Mouse (Mus musculus) cerebellum, adult 11 months (tissue): ENCODE data around the gene Olfr725.

Experiments
- DNase-seq: peaks from one replicate; pipeline ENCODE4 v3.0.0; 2022

The Olfr725 gene

DNA sequence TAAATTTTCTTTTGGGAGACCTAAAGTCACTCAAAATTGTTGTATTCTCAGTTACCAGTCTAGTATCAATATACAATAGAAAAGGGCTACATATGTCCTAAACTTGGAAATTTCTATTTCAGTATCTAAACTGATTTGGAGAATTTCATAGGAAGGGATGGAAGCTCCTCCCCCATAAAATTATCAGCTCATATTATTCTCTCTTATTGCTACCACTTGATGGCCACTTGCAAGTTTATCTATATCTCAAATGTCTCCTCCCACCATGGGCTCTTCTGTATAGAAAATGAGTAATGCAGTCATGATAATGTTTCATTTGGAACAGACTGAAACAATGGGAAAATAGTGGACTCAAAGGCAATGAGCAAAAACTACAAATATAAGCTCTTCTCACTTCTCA lies at the start of gene Olfr725:
Gene Olfr725 (minus strand): TSS at position 101 of the 400 bp plus-strand sequence.
- DNase-seq = no peak

DNA sequence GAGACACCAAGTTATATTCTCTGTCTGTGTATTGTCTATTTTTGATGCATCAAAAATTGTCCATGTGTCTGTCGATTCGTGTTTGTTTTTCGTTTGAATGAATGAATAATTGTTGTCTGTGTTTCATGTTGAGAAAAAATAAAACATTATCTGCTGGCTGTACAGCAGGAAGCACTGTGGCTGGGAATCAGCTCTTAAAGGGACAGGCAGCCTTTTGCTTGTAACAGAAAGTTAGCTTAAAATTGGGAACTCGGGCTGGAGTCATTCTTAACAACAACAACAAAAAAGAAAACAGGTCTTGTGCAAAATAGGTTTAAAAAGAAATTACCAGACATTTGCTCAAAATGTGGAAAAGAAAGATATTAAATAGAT lies 22.5 kb upstream of the Olfr725 start:
- DNase-seq = no peak

DNA sequence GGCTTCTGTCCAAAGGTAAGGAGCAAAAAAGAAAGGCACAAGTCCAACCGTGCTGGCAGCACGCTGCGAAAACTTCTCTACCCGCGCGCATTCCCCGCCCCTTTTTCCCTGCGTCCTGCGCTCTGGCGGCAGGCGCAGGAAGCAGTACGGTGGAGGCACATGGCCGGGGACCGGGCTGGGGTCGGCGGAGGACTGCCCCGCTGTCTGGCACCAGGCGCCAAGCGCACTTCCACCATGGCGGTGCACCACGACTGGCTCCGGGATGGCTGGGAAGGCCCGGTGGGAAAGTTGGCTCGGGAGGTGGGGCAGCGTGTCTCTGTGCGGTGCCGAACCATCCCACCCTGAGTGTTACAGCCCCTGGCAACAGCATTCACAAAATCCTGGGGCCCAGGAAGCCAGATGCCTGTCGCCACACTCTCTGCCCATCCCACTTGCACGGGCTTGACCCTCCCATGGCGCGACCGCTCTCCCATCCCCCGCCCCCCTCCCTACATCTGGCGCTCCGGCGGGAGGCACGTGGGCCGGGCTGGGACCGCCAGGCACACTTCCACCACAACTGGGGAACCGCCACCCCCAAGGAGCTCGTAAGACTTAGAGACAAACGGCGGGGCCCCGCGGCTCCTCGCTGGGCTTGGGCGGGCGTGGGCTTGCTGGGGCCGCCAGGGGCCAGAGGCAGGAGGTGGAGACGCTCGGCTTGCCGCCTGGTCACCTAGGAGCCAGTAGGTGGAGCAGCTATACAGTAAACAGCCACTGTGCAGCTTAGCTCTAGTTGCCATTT lies 22.0 kb upstream of the Olfr725 start:
- peak; percentile 42 for DNase-seq

- DNase-seq = no peak
Measured at GRCm38 (mm10) chr14:50061590-50061954, 21.4 kb upstream of the Olfr725 start.

- no peak for DNase-seq
Measured at GRCm38 (mm10) chr14:50061179-50061578, 21.0 kb upstream of the Olfr725 start.

DNA sequence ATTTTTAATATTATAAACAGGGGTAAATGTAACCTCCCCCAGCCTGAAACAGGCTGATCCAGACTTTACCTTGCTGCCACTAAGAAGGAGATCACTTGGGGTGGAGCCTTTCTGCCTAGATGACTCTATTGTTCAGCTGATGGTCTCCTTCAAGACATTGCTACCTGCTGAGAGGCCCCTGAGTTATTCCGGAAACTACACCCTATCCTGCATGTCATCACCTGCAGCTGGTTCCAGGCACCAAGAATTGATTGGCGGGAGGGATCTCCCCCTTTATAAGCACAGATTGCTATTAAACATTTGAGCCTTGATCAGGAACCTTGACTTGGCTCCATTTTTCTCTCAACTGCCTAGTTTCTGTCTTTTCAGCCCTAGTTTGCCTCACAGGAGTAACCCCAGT lies 8.1 kb downstream of the Olfr725 start:
- DNase-seq = no peak

DNA sequence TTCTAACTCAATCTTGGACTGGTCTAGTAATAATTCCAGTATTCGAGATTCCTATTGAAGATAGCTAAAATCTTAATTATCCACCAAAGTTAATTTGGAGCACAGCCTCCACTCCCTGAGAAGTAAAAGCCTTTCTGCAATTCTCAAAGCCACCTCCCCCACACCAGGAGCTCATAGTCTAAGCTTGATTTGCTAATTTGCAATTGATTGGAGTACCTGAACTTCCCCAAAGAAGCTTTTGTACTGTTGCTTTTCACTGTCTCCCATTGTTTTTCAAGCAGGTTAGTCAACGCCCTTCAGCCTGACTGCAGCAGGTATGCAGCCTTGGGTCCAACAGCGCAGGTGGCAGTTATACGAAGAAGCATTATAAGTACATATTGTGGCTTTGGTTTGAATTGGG lies 8.8 kb downstream of the Olfr725 start:
- no peak for DNase-seq

- no peak for DNase-seq
Measured at GRCm38 (mm10) chr14:50026371-50026770, 13.8 kb downstream of the Olfr725 start.
